Mouse (Mus musculus): ENCODE measurements around the gene March2.

March2 gene

DNA sequence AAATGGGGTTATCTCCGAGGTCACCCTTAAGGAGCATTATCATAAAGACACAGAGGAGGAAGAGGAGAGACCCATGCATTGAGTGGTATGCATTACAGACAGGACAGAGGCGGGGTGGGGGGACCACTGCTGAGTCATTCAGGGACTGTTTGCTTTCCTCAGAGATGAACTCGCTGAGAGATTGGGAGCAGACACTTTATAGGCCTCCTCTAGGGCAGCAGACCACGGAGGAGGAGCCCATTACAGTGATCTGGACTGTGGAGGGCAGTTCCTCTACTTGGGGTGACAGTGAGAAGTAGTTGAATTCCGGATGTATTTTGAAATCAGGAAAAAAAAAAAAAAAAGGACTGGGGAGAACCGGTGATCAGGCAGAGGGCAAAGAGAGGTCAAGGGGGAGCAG is 78.7 kb downstream of the March2 start:
- no peak for DNase-seq (ENCODE audit: extremely low spot score, low read depth, low spot score)

DNA sequence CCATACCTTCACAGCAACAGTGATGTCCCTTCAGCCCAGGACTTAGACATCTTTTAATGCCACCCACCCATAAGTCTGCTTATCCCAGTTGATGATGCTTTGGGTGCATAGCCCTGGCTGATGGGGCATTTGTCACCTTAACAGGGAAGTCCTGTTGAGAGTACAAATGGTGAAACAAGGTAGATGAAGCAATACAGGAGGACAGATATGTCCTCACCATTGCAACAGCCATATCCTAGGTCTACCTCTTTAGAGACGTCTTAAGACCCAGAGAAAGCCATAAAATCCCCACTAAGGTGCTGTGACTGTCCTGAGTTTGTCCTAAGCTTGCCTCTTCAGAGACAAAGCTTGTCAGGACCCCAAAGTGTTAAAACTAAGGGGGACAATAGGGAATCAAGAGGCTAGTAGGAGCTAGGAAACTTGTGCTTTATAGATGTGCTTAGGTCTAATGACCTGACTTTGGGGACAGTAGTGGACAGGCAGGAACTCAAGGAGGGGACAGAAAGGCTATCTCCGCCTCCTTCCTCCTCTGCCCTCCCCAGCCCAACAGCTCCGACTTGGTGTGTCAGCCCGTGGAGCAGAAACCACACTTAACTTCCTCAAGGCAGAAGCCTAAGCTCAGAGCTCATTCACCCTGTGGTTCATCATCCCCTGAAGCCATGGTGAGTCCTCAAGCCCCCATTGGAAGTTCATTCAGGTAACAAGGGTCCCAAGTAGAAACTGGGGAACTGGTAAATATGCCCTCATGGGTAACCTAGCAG is 80.8 kb downstream of the March2 start, which contains the start of gene Pram1:
Gene Pram1 (plus strand): TSS at position 541 of the 761 bp plus-strand sequence.
- DNase-seq (ENCODE audit: extremely low spot score, low read depth, low spot score), result no peak

DNA sequence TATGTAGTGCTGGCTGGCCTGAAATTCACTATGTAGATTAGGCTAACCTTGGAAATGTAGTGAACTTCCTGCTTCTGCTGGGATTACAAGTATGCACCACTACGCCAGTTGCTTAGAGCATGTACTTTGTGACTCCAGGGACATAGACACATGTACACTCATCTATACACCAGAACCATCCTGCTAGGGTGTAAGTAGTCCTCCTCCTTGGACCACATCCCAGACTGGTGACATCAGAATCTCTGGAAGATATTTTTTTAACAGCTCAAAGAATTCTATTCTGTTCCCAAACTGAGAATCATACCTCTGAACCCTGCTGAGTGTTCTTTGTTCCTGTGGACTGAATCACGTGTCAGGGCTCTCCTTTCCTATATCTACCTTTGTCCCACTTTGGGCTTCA is 81.4 kb downstream of the March2 start:
- no peak for DNase-seq (ENCODE audit: extremely low spot score, low read depth, low spot score)

All from hindlimb bud, embryonic 11.5 days (tissue).